Mouse (Mus musculus): ENCODE data around the gene Ttll5.

DNA sequence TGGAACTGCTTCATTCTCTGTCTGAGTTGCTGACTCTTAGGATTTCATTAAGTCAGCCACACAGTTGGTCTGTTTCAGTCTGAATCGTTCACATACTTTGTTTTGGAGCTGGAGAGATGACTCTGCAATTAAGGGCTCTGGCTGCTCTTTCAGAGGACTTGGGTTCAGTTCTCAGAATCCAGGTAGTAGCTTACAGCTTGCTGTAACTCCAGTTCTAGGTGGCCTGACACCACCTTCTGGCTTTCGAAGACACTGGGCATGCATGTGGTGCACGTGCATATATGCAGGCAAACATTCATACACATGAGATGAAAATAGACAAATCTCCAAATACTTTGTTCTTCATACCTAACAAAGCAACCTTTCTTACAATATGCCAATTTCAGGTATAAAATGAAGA is 5.4 kb downstream of the Ttll5 start:
- TF ChIP-seq EP300 (IDR thresholded peaks at IDR 0.05; ENCODE audit: low read depth) (no peak), CTCF (IDR thresholded peaks at IDR 0.05; ENCODE audit: low read depth) (no peak)

All from liver, embryonic 14.5 days (tissue).